Mouse (Mus musculus) midbrain, postnatal 0 days (tissue): ENCODE measurements around the gene Clhc1. TPM values are rescaled to one million over a fixed set of nuclear protein-coding genes. Genes with fewer than 3 reads are reported as not detected.
"Not testable (repeated sequence)": the region's sequence is repeated elsewhere in the genome, so short reads cannot be mapped to it uniquely, and the experiment has no call there.

ENCODE experiments used
- ATAC-seq: fragments of 200-750 bp; cut with Nextera tagmentation; 2 replicates; pipeline ENCODE4 v1.8.0; 2017; ENCODE audit warnings: moderate number of reproducible peaks, mild to moderate bottlenecking, moderate TSS enrichment, moderate library complexity; ENCODE audit not compliant: low FRiP score
- DNase-seq: peaks from one replicate; pipeline ENCODE4 v3.0.0-alpha.2; 2015; ENCODE audit warnings: low spot score
- H3K27ac ChIP-seq: fragments of 300-500 bp; sonication (generic); 2 replicates; pipeline ENCODE4 v1.5.1; 2014; ENCODE audit warnings: low read depth, mild to moderate bottlenecking, low read length, mixed read lengths
- H3K27me3 ChIP-seq: fragments of 300-500 bp; sonication (generic); 2 replicates; pipeline ENCODE4 v1.6.1; 2014; ENCODE audit warnings: low read length, control low read depth, mixed read lengths; ENCODE audit not compliant: insufficient read depth
- H3K36me3 ChIP-seq: fragments of 300-500 bp; sonication (generic); 2 replicates; pipeline ENCODE4 v1.6.1; 2014; ENCODE audit warnings: low read length, control low read depth, mixed read lengths; ENCODE audit not compliant: insufficient read depth
- H3K4me1 ChIP-seq: fragments of 300-500 bp; sonication (generic); 2 replicates; pipeline ENCODE4 v1.6.1; 2014; ENCODE audit warnings: mild to moderate bottlenecking, control low read depth, antibody characterized with exemption, low read length, mixed read lengths; ENCODE audit not compliant: insufficient read depth
- H3K4me2 ChIP-seq: fragments of 300-500 bp; sonication (generic); 2 replicates; pipeline ENCODE4 v1.6.1; 2014; ENCODE audit warnings: low read depth, mild to moderate bottlenecking, low read length, mixed read lengths; ENCODE audit not compliant: poor library complexity, severe bottlenecking
- H3K4me3 ChIP-seq: fragments of 300-500 bp; sonication (generic); 2 replicates; pipeline ENCODE4 v1.5.1; 2014; ENCODE audit warnings: low read depth, mild to moderate bottlenecking, low read length, moderate library complexity
- H3K9ac ChIP-seq: fragments of 300-500 bp; sonication (generic); replicated peaks from 2 replicates; pipeline ENCODE4 v1.6.1; 2014; ENCODE audit warnings: mild to moderate bottlenecking, low read length, moderate library complexity, mixed read lengths; ENCODE audit not compliant: poor library complexity, severe bottlenecking
- H3K9me3 ChIP-seq: fragments of 300-500 bp; sonication (generic); 2 replicates; pipeline ENCODE4 v1.6.1; 2016; ENCODE audit warnings: low read length, control low read depth
- CTCF ChIP-seq: IDR thresholded peaks from 2 replicates; pipeline ENCODE4 v1.5.1; 2016; ENCODE audit warnings: antibody characterized with exemption, mild to moderate bottlenecking
- WGBS: fragments of 180-500 bp; shearing (Covaris S2); extraction: QIAGEN DNeasy Blood & Tissue Kit; methylation state at CpG from one replicate; pipeline ENCODE4 v1.1.7; 2014; 5-methylcytosine and 5-hydroxymethylcytosine counted together
- polyA plus RNA-seq: library from polyadenylated mRNA; unstranded; fragments of >200 nt; fragmentation: Nextera tagmentation; extraction: Ambion mirVana; gene quantifications from 2 replicates; pipeline ENCODE4 v1.2.1, GENCODE M21; 2015
- total RNA-seq: library from RNA; depleted of rRNA; stranded (reverse); fragments of >200 nt; gene quantifications from 2 replicates; pipeline ENCODE4 v1.2.3, GENCODE M21; 2014

Gene Clhc1
- total and polyA plus RNA-seq, 2 experiments from 2014 or later, result 1.2 TPM; not detected in 1

- Histone ChIP-seq H3K4me1 (no peaks in the 10 kb centered on the region), H3K4me3 (peak overlapping the region; percentile 48), H3K4me2 (peak overlapping the region; percentile 54), H3K27ac (peak overlapping the region; percentile 57; the same call in 1 of the 2 replicates), H3K9ac (peak overlapping the region; percentile 52; the same call in 1 of the 2 replicates), H3K9me3 (no peaks in the 10 kb centered on the region), H3K36me3 (peaks cover 4% of the 10 kb centered on the region; the same call in 1 of the 2 replicates), H3K27me3 (no peaks in the 10 kb centered on the region)
- 27% methylated on average over 10 of the region's 10 CpGs for WGBS
- ATAC-seq (no peak), DNase-seq (no peak)
- no peak for TF ChIP-seq CTCF
Observed at GRCm38 (mm10) chr11:29514325-29514681, 33.4 kb upstream of the Clhc1 start.

GRCm38 (mm10) chr11:29514682-29515412, 32.9 kb upstream of the Clhc1 start, which contains the start of gene Prorsd1:
Prorsd1 (minus strand) TSS chr11:29515033.
- peak within 1 kb of the TSS; percentile 54 for H3K4me2 ChIP-seq
- WGBS, result 3% methylated on average over 40 of the region's 40 CpGs
- H3K9me3 ChIP-seq, result no peaks in the 10 kb centered on the region
- peaks cover 4% of the 10 kb centered on the region; the same call in 1 of the 2 replicates for H3K36me3 ChIP-seq
- H3K4me3 ChIP-seq, result peak within 1 kb of the TSS; percentile 48
- no peaks in the 10 kb centered on the region for H3K27me3 ChIP-seq
- peak within 1 kb of the TSS; percentile 52; the same call in 1 of the 2 replicates for H3K9ac ChIP-seq
- DNase-seq, result peak; percentile 92
- ATAC-seq, result peak; percentile 97
- no peak for TF ChIP-seq CTCF
- peak within 1 kb of the TSS; percentile 57; the same call in 1 of the 2 replicates for H3K27ac ChIP-seq
- H3K4me1 ChIP-seq, result no peaks in the 10 kb centered on the region

GRCm38 (mm10) chr11:29525988-29526794, 21.6 kb upstream of the Clhc1 start, which contains the start of gene Mtif2:
Mtif2 (plus strand) TSS chr11:29526408.
- peak within 1 kb of the TSS; percentile 56 for H3K4me3 ChIP-seq
- ATAC-seq (peak; percentile 97), DNase-seq (peak; percentile 92)
- no peaks in the 10 kb centered on the region for H3K36me3 ChIP-seq
- H3K4me2 ChIP-seq, result peak within 1 kb of the TSS; percentile 72
- peak within 1 kb of the TSS; percentile 87 for H3K27ac ChIP-seq
- peak; percentile 38 for TF ChIP-seq CTCF
- no peaks in the 10 kb centered on the region for H3K9me3 ChIP-seq
- no peaks in the 10 kb centered on the region for H3K27me3 ChIP-seq
- WGBS, result 3% methylated on average over 47 of the region's 47 CpGs
- peaks cover 6% of the 10 kb centered on the region; the same call in 1 of the 2 replicates for H3K4me1 ChIP-seq
- H3K9ac ChIP-seq, result peak within 1 kb of the TSS; percentile 87

- DNase-seq (no peak), ATAC-seq (no peak)
- WGBS, result 100% methylated on average over 1 of the region's 1 CpGs
- H3K27ac ChIP-seq, result no peak overlapping the region
- no peak overlapping the region for H3K4me3 ChIP-seq
- no peak for TF ChIP-seq CTCF
- no peaks in the 10 kb centered on the region for H3K27me3 ChIP-seq
- H3K36me3 ChIP-seq, result peaks cover 26% of the 10 kb centered on the region
- no peak overlapping the region for H3K9ac ChIP-seq
- no peaks in the 10 kb centered on the region for H3K4me1 ChIP-seq
- H3K9me3 ChIP-seq, result no peaks in the 10 kb centered on the region
- no peak overlapping the region for H3K4me2 ChIP-seq
Observed at GRCm38 (mm10) chr11:29538201-29538600, 9.5 kb upstream of the Clhc1 start.

DNA sequence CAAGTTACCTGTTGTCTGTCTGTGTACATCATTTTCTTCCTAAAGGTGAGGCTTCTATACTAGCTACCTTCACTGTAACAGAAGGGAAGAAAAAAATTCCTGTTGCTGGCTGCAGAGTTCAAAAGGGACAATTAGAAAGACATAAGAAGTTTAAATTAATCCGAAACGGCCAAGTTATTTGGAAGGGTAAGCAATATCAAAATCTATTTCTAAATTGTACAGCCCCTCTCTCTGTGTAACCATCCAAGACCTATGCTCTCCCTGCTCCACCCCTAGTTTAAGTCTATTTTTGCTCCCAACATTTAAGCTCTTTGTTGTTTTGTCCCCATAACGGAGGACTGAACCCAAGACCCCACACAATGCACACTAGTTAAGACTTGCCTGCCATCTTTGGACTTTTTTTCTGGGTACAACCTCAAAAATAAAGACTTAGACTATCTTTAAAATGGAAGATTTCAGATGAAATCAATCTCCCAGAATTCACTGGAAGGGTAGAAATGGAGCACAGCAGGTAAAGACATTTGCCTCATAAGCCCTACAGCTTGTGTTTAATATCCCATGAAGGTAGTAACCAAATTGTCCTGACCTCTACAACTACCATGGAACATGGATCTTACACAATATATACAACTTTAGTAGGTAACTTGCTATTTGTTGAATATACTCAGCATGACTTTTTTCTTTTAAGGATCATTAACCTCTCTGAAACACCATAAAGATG, 3.4 kb upstream of the Clhc1 start:
- Histone ChIP-seq H3K27ac (no peak overlapping the region), H3K9me3 (no peaks in the 10 kb centered on the region), H3K4me2 (no peak overlapping the region), H3K27me3 (no peaks in the 10 kb centered on the region), H3K4me3 (no peak overlapping the region), H3K9ac (no peak overlapping the region), H3K36me3 (peaks cover 17% of the 10 kb centered on the region; the same call in 1 of the 2 replicates), H3K4me1 (no peaks in the 10 kb centered on the region)
- 92% methylated on average over 3 of the region's 3 CpGs for WGBS
- no peak for ATAC-seq
- no peak for DNase-seq
- no peak for TF ChIP-seq CTCF

- not testable (repeated sequence) for ATAC-seq, H3K4me1 ChIP-seq, H3K4me2 ChIP-seq, H3K9me3 ChIP-seq, H3K27me3 ChIP-seq, H3K27ac ChIP-seq, DNase-seq, H3K4me3 ChIP-seq, H3K9ac ChIP-seq
- WGBS, result 85% methylated on average over 4 of the region's 4 CpGs
- H3K36me3 ChIP-seq, result peaks cover 17% of the 10 kb centered on the region; the same call in 1 of the 2 replicates
Observed at GRCm38 (mm10) chr11:29545150-29545752, 2.5 kb upstream of the Clhc1 start.

DNA sequence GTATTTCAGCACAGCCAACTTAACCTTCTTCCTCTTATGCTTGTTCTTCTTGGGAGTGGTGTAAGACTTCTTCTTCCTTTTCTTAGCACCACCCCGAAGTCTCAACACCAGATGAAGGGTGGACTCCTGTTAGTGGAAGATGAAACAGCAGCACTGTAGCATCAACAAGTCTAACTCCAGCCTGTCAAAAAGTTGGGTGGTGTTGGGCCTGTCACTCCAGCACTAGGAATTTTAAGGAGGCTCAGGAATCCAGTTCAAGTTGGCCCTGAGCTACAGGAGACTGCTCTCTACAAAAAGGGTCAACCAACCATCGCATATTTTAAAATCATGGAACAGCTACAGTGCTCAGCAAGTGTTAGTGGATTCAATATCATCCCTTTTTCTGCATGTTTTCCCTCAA, 1.5 kb upstream of the Clhc1 start:
- 0 out of 2 replicates have a peak overlapping the region, but pooled peaks have one; percentile 74 for H3K4me3 ChIP-seq
- H3K4me1 ChIP-seq, H3K27ac ChIP-seq, H3K27me3 ChIP-seq, H3K9me3 ChIP-seq, H3K9ac ChIP-seq, H3K36me3 ChIP-seq, ATAC-seq, DNase-seq: not testable (repeated sequence)
- 95% methylated on average over 2 of the region's 2 CpGs for WGBS
- H3K4me2 ChIP-seq, result peak overlapping the region; percentile 72
